ENCODE assay signal across 8 mouse cellular contexts in genomic region chr5:74704460-74704790, GRCm38 (mm10). TPM values are rescaled to one million over a fixed set of nuclear protein-coding genes. Genes with fewer than 3 reads are reported as not detected.
DNase-seq lines count a peak whose midpoint lies in the region; ATAC-seq and TF ChIP-seq lines count a peak whose summit lies in the region.

No protein-coding gene starts in this region.

- DNase-seq in urinary bladder, adult 18-20 months (ENCODE audit: low spot score in 2 of 2): peak; percentile 78 to 79
- DNase-seq in urinary bladder, postnatal 10 days (ENCODE audit: low spot score): no peak
- peak; percentile 96 for DNase-seq in embryo, embryonic 10.5 days (ENCODE audit: low spot score)
- DNase-seq in heart, adult 18-20 months: peak; percentile 90 to 95
- DNase-seq in kidney, adult 11 months: peak; percentile 94

- peak overlapping the region; percentile 68 for H3K4me2 ChIP-seq in liver, embryonic 12.5 days
- H3K4me2 ChIP-seq in myocyte (ENCODE audit: low read depth): peak overlapping the region; percentile 12
- peak overlapping the region; percentile 56 for H3K4me2 ChIP-seq in stomach, embryonic 15.5 days

- H3K4me3 ChIP-seq in liver, embryonic 12.5 days: peak overlapping the region; percentile 52
- no peak overlapping the region for H3K4me3 ChIP-seq in myocyte
- H3K4me3 ChIP-seq in stomach, embryonic 15.5 days (replicated peaks): peak overlapping the region; percentile 45

- no peaks in the 10 kb centered on the region for H3K36me3 ChIP-seq in liver, embryonic 12.5 days
- H3K36me3 ChIP-seq in myocyte (ENCODE audit: control insufficient read depth, insufficient read depth): no peaks in the 10 kb centered on the region
- no peaks in the 10 kb centered on the region for H3K36me3 ChIP-seq in stomach, embryonic 15.5 days

- no peak overlapping the region for H3ac ChIP-seq in myocyte (ENCODE audit: control insufficient read depth, insufficient read length)

- peak; percentile 92 for ATAC-seq in liver, embryonic 12.5 days
- ATAC-seq in stomach, embryonic 15.5 days (ENCODE audit: insufficient read depth, low FRiP score, low read depth): peak; percentile 91

- no peaks in the 10 kb centered on the region for H3K9me3 ChIP-seq in liver, embryonic 12.5 days (replicated peaks)
- H3K9me3 ChIP-seq in stomach, embryonic 15.5 days: no peaks in the 10 kb centered on the region

- 2% methylated on average over 8 of the region's 8 CpGs for WGBS in liver, embryonic 12.5 days (ENCODE audit: insufficient replicate concordance)
- WGBS in stomach, embryonic 15.5 days: 3% methylated on average over 8 of the region's 8 CpGs

- H3K4me1 ChIP-seq in liver, embryonic 12.5 days: peaks cover 17% of the 10 kb centered on the region
- H3K4me1 ChIP-seq in stomach, embryonic 15.5 days: peaks cover 13% of the 10 kb centered on the region

- H3K9ac ChIP-seq in liver, embryonic 12.5 days: no peak overlapping the region; the same call in 1 of the 2 replicates
- H3K9ac ChIP-seq in stomach, embryonic 15.5 days: no peak overlapping the region

- no peaks in the 10 kb centered on the region for H3K79me2 ChIP-seq in myocyte (ENCODE audit: control insufficient read depth, insufficient read depth)

- H3K27ac ChIP-seq in liver, embryonic 12.5 days: no peak overlapping the region
- peak overlapping the region; percentile 69 for H3K27ac ChIP-seq in stomach, embryonic 15.5 days

- TF ChIP-seq POLR2A in myocyte (IDR thresholded peaks at IDR 0.05; ENCODE audit: insufficient read length, low read depth): no peak

- no peaks in the 10 kb centered on the region; the same call in 1 of the 2 replicates for H3K27me3 ChIP-seq in liver, embryonic 12.5 days (replicated peaks)
- no peaks in the 10 kb centered on the region for H3K27me3 ChIP-seq in myocyte (ENCODE audit: control insufficient read depth, insufficient read depth, insufficient read length)
- H3K27me3 ChIP-seq in stomach, embryonic 15.5 days (replicated peaks): no peaks in the 10 kb centered on the region

TF ChIP-seq in myocyte, 11 proteins besides CTCF, POLR2A, EP300 and RAD21:
- TF ChIP-seq CEBPB (IDR thresholded peaks at IDR 0.05; ENCODE audit: insufficient read depth, poor library complexity, severe bottlenecking) (no peak), TCF12 (IDR thresholded peaks at IDR 0.05; ENCODE audit: insufficient read depth, poor library complexity, severe bottlenecking) (no peak), SRF (IDR thresholded peaks at IDR 0.05; ENCODE audit: control insufficient read depth, insufficient read length, low read depth) (no peak), POLR2AphosphoS2 (IDR thresholded peaks at IDR 0.05; ENCODE audit: insufficient read length, low read depth) (no peak), MYOD1 (IDR thresholded peaks at IDR 0.05; ENCODE audit: control insufficient read depth in 1 of 3, insufficient read length in 2 of 3, low read depth in 2 of 3) (no peak), MAX (IDR thresholded peaks at IDR 0.05; ENCODE audit: low read depth) (no peak), REST (IDR thresholded peaks at IDR 0.05; ENCODE audit: insufficient read depth, insufficient read length) (no peak), MYOG (IDR thresholded peaks at IDR 0.05; ENCODE audit: control insufficient read depth in 1 of 3, insufficient read depth in 1 of 3, insufficient read length in 2 of 3, low read depth in 2 of 3) (no peak), E2F4 (IDR thresholded peaks at IDR 0.05; ENCODE audit: insufficient read depth) (no peak)
TF ChIP-seq in myocyte: peak in this region for 0.

RNA-seq across cellular contexts. Expression of gene Lnx1, which starts 1.7 kb away (rescaled TPM):
- total RNA-seq in heart, adult 18-20 months (2021): 10 to 100 TPM; 13.6 to 15.3 TPM
- polyA plus RNA-seq in liver, embryonic 12.5 days (2016; fragmentation: Nextera tagmentation; extraction: Ambion mirVana): 0.12 and 0.17 TPM in 2 replicates
- 0.05 TPM for polyA plus RNA-seq in myocyte (2012; fragmentation: generic; extraction: Trizol)
- polyA plus RNA-seq in stomach, embryonic 15.5 days (2015; fragmentation: Nextera tagmentation; extraction: Ambion mirVana): 4.6 and 5.6 TPM in 2 replicates

Comparison
In these comparisons a context has a peak if more than half of its experiments do, and no peak if none do; other contexts are left out.
1. H3K4me2 ChIP-seq: peak in every context shown above with its lines; median percentile 68 in liver, embryonic 12.5 days; 56 in stomach, embryonic 15.5 days; 12 in myocyte.